Mouse (Mus musculus): ENCODE results near the gene Gars. TPM values are rescaled to one million over a fixed set of nuclear protein-coding genes. Genes with fewer than 3 reads are reported as not detected.

Gene Gars
- polyA plus RNA-seq, 1 experiment: 75.3 TPM

- peaks cover 12% of the 10 kb centered on the region for H3K9me3 ChIP-seq
- H3K4me3 ChIP-seq (replicated peaks): peak overlapping the region; percentile 31
- peaks cover 20% of the 10 kb centered on the region for H3K4me1 ChIP-seq
- H3K27me3 ChIP-seq (replicated peaks): peaks cover 48% of the 10 kb centered on the region
- H3K36me3 ChIP-seq (replicated peaks; ENCODE audit: low read length): no peaks in the 10 kb centered on the region
- TF ChIP-seq FLI1 (IDR thresholded peaks at IDR 0.05; ENCODE audit: low read length) (no peak), GATA1 (IDR thresholded peaks at IDR 0.05; ENCODE audit: borderline replicate concordance, low read length) (no peak)
Observed at GRCm38 (mm10) chr6:55008401-55008800, 29.4 kb upstream of the Gars start.

DNA sequence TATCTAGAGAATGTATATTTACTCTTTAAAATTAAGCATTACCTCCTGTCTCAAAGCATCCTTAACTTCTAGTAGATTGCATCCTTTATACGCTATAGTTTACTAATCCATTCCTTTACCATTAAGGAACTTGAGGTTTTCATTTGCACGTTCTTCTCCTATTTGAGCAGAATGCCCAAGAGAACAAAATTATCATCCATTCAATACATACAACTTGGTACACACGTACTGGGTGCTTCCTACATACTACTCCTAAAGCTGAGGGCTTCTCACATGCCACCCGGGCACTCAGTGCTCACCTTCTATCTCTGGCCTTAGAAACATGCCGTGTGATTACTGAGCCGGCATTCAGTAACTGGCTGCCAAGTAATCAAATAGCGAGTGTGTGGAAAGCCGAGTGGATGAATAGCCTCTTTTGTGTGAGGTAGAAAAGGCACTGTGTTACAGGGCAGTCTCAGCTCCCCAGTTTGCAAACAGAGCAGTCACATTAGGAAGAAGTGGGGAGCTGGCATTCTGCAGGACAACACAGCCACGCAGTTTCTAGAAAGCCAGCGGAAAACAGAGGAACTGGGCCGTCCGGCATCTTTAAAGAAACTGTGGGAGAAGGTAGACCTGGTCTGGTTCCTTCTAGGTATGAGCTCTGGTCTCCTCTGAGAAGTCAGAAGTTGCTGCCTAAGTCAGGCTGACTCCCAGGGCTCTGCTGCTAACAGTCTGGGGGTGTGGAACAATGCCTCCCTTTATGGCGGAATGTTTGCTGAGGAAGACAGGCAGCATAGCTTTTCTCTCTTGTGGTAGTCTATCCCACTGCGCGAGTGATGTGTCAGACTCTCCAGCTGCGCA lies 28.2 kb upstream of the Gars start:
- no peaks in the 10 kb centered on the region for H3K36me3 ChIP-seq (replicated peaks; ENCODE audit: low read length)
- peaks cover 15% of the 10 kb centered on the region for H3K4me1 ChIP-seq
- no peak overlapping the region for H3K4me3 ChIP-seq (replicated peaks)
- H3K9me3 ChIP-seq: peaks cover 24% of the 10 kb centered on the region
- TF ChIP-seq GATA1 (IDR thresholded peaks at IDR 0.05; ENCODE audit: borderline replicate concordance, low read length) (no peak), FLI1 (IDR thresholded peaks at IDR 0.05; ENCODE audit: low read length) (no peak)
- peaks cover 57% of the 10 kb centered on the region for H3K27me3 ChIP-seq (replicated peaks)

DNA sequence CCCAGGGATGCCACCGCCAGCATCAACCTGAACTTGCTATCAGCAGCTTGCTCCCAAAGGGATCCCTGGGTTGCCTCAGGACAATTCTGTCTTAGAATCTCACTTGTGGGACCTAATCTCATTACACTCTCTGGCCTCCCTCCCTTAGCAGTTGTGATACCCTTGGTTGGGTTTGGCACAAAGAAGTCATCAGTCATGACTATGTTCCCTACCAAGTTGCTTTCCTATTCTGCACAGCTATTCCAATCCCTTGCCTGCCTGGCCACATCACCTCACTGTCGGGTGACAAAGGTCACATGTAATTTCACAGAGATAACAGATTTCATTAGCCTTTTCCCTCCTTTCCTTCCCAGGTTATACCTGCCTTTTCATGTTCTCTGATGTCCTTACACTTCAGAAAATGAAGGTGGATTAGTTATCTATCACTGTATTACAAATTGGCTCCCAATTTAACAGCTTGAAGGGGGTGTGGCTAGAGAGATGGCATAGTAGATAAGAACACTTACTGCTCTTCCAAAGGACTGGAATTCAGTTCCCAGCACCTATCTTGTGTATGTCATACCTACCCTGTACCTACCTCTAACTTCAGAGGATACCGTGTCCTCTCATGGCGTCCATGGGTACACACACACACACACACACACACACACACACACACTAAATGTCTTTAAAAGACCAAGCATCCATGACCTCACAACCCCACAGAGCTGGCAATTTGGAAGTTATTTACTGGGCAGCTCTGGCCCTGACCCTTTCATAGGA lies 27.3 kb upstream of the Gars start:
- peaks cover 55% of the 10 kb centered on the region for H3K27me3 ChIP-seq (replicated peaks)
- TF ChIP-seq FLI1 (IDR thresholded peaks at IDR 0.05; ENCODE audit: low read length): no peak
- 0 out of 3 replicates have a peak, but pooled peaks have one; percentile 6 for TF ChIP-seq GATA1 (IDR thresholded peaks at IDR 0.05; ENCODE audit: borderline replicate concordance, low read length)
- no peak overlapping the region for H3K4me3 ChIP-seq (replicated peaks)
- H3K9me3 ChIP-seq: peaks cover 25% of the 10 kb centered on the region
- H3K36me3 ChIP-seq (replicated peaks; ENCODE audit: low read length): no peaks in the 10 kb centered on the region
- peaks cover 15% of the 10 kb centered on the region for H3K4me1 ChIP-seq

DNA sequence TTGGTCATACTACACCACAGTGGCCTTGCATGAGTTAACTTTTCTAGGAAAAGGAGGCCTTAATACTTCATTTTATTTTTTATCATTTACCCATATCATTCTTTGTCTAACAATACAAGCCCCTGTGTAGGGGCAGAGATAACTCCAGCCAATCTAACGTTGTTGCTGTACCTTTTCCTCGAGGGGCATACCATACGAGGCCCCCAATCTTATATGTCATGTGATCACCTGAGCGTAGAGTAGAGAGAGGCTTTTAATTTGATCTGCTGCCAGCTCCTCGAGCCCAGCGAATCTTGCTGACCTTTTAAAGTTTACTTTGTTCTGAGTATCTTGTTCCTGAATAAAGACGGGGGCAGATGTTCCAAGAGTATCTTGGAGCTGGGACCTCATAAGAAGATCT lies 25.3 kb upstream of the Gars start:
- peaks cover 49% of the 10 kb centered on the region for H3K27me3 ChIP-seq (replicated peaks)

GRCm38 (mm10) chr6:55014184-55014583 lies 23.6 kb upstream of the Gars start:
- Histone ChIP-seq H3K4me3 (replicated peaks) (no peak overlapping the region), H3K9me3 (peaks cover 15% of the 10 kb centered on the region), H3K27me3 (replicated peaks) (peaks cover 53% of the 10 kb centered on the region), H3K4me1 (peaks cover 35% of the 10 kb centered on the region), H3K36me3 (replicated peaks; ENCODE audit: low read length) (no peaks in the 10 kb centered on the region)
- TF ChIP-seq GATA1 (IDR thresholded peaks at IDR 0.05; ENCODE audit: borderline replicate concordance, low read length) (no peak), FLI1 (IDR thresholded peaks at IDR 0.05; ENCODE audit: low read length) (no peak)

More for the DNA sequence above, 25.3 kb upstream of the Gars start:
- TF ChIP-seq FLI1 (IDR thresholded peaks at IDR 0.05; ENCODE audit: low read length) (no peak), GATA1 (IDR thresholded peaks at IDR 0.05; ENCODE audit: borderline replicate concordance, low read length) (no peak)
- Histone ChIP-seq H3K9me3 (peaks cover 25% of the 10 kb centered on the region), H3K4me3 (replicated peaks) (no peak overlapping the region), H3K4me1 (peaks cover 31% of the 10 kb centered on the region), H3K36me3 (replicated peaks; ENCODE audit: low read length) (no peaks in the 10 kb centered on the region)

- H3K9me3 ChIP-seq: peaks cover 15% of the 10 kb centered on the region
- no peaks in the 10 kb centered on the region for H3K36me3 ChIP-seq (replicated peaks; ENCODE audit: low read length)
- peak overlapping the region; percentile 89 for H3K4me3 ChIP-seq (replicated peaks)
- peaks cover 45% of the 10 kb centered on the region for H3K4me1 ChIP-seq
- TF ChIP-seq FLI1 (IDR thresholded peaks at IDR 0.05; ENCODE audit: low read length) (no peak), GATA1 (IDR thresholded peaks at IDR 0.05; ENCODE audit: borderline replicate concordance, low read length) (no peak)
- peaks cover 43% of the 10 kb centered on the region for H3K27me3 ChIP-seq (replicated peaks)
Observed at GRCm38 (mm10) chr6:55016236-55016635, 21.6 kb upstream of the Gars start.

DNA sequence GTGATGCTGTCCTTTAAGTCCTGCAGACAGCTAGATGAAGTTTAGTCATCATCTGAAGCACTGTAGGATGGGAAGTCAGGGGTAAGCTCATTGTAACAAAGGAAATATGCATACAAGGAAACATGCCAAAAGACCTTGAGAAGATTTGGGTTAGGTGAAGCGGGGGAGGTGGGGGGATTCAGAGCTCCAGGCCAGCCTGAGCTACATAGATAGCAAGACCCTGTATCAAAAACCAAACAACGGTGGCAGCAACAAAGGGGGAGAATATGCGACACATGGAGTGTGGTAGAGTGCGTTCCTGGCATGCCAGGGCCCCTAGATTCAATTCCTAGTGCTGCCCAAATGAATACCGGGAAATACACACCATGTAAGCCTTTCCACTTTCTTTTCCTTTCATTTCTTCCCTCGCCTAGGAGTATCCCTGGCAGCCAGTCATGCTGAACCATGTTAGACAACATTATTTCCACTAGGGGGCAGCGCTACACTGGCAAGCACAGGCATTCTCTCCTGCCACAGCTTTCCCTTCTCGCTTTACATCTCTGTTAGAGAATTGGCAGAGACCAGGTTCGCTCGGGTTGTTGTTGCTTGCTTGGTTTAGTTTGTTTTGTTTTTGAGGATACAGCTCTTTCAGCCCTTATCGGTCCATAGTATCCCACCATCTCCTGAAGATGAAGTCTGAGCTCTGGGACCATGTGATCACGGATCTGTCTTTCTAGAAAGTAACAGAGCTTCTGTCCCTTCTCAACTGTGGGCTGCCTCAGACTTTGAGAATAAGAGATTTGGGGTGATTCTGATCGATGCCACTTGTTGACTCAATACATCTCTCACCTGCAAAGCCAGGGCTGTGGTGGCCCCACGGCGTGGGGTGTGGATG lies 20.9 kb upstream of the Gars start:
- H3K4me3 ChIP-seq (replicated peaks): peak overlapping the region; percentile 89
- H3K4me1 ChIP-seq: peaks cover 52% of the 10 kb centered on the region
- H3K36me3 ChIP-seq (replicated peaks; ENCODE audit: low read length): no peaks in the 10 kb centered on the region
- peaks cover 15% of the 10 kb centered on the region for H3K9me3 ChIP-seq
- peaks cover 38% of the 10 kb centered on the region for H3K27me3 ChIP-seq (replicated peaks)
- no peak for TF ChIP-seq FLI1 (IDR thresholded peaks at IDR 0.05; ENCODE audit: low read length)
- TF ChIP-seq GATA1 (IDR thresholded peaks at IDR 0.05; ENCODE audit: borderline replicate concordance, low read length): no peak

GRCm38 (mm10) chr6:55018417-55018816 lies 19.4 kb upstream of the Gars start:
- Histone ChIP-seq H3K4me1 (peaks cover 53% of the 10 kb centered on the region), H3K9me3 (peaks cover 13% of the 10 kb centered on the region), H3K4me3 (replicated peaks) (peak overlapping the region; percentile 42), H3K27me3 (replicated peaks) (peaks cover 29% of the 10 kb centered on the region), H3K36me3 (replicated peaks; ENCODE audit: low read length) (no peaks in the 10 kb centered on the region)
- TF ChIP-seq FLI1 (IDR thresholded peaks at IDR 0.05; ENCODE audit: low read length) (no peak), GATA1 (IDR thresholded peaks at IDR 0.05; ENCODE audit: borderline replicate concordance, low read length) (no peak)

DNA sequence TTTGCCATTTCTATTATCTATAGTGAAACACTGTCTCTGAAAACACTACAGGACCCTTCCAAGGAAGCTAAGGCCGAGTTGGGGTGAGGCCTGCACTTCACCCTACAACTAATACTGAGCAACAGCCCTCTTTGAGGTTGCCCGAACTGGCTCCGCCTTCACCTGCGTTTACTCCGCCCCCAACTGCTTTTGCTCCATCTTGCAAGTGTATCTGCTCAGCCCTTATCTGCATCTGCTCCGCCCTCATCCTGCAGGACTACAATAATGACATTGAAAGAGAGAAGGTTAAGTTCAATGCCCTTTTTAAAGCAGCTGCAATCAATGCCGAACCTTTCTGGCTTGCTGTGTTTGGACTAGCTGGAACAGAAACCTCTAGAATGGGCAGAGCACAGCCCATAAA lies 16.0 kb upstream of the Gars start:
- Histone ChIP-seq H3K27me3 (replicated peaks) (peaks cover 17% of the 10 kb centered on the region), H3K36me3 (replicated peaks; ENCODE audit: low read length) (no peaks in the 10 kb centered on the region), H3K4me1 (peaks cover 41% of the 10 kb centered on the region), H3K4me3 (replicated peaks) (no peak overlapping the region), H3K9me3 (no peaks in the 10 kb centered on the region)
- TF ChIP-seq FLI1 (IDR thresholded peaks at IDR 0.05; ENCODE audit: low read length) (no peak), GATA1 (IDR thresholded peaks at IDR 0.05; ENCODE audit: borderline replicate concordance, low read length) (no peak)

Measured in megakaryocyte, embryonic 14.5 days (primary cell).